Mouse (Mus musculus) midbrain, postnatal 0 days (tissue): Measurements from ENCODE around the gene Rap2a. TPM values are rescaled to one million over a fixed set of nuclear protein-coding genes. Genes with fewer than 3 reads are reported as not detected.

Experiments
- ATAC-seq: fragments of 200-750 bp; cut with Nextera tagmentation; 2 replicates; pipeline ENCODE4 v1.8.0; 2017; ENCODE audit warnings: moderate number of reproducible peaks, mild to moderate bottlenecking, moderate TSS enrichment, moderate library complexity; ENCODE audit not compliant: low FRiP score
- DNase-seq: peaks from one replicate; pipeline ENCODE4 v3.0.0-alpha.2; 2015; ENCODE audit warnings: low spot score
- H3K27ac ChIP-seq: fragments of 300-500 bp; sonication (generic); 2 replicates; pipeline ENCODE4 v1.5.1; 2014; ENCODE audit warnings: low read depth, mild to moderate bottlenecking, low read length, mixed read lengths
- H3K27me3 ChIP-seq: fragments of 300-500 bp; sonication (generic); 2 replicates; pipeline ENCODE4 v1.6.1; 2014; ENCODE audit warnings: low read length, control low read depth, mixed read lengths; ENCODE audit not compliant: insufficient read depth
- H3K36me3 ChIP-seq: fragments of 300-500 bp; sonication (generic); 2 replicates; pipeline ENCODE4 v1.6.1; 2014; ENCODE audit warnings: low read length, control low read depth, mixed read lengths; ENCODE audit not compliant: insufficient read depth
- H3K4me1 ChIP-seq: fragments of 300-500 bp; sonication (generic); 2 replicates; pipeline ENCODE4 v1.6.1; 2014; ENCODE audit warnings: mild to moderate bottlenecking, control low read depth, antibody characterized with exemption, low read length, mixed read lengths; ENCODE audit not compliant: insufficient read depth
- H3K4me2 ChIP-seq: fragments of 300-500 bp; sonication (generic); 2 replicates; pipeline ENCODE4 v1.6.1; 2014; ENCODE audit warnings: low read depth, mild to moderate bottlenecking, low read length, mixed read lengths; ENCODE audit not compliant: poor library complexity, severe bottlenecking
- H3K4me3 ChIP-seq: fragments of 300-500 bp; sonication (generic); 2 replicates; pipeline ENCODE4 v1.5.1; 2014; ENCODE audit warnings: low read depth, mild to moderate bottlenecking, low read length, moderate library complexity
- H3K9ac ChIP-seq: fragments of 300-500 bp; sonication (generic); replicated peaks from 2 replicates; pipeline ENCODE4 v1.6.1; 2014; ENCODE audit warnings: mild to moderate bottlenecking, low read length, moderate library complexity, mixed read lengths; ENCODE audit not compliant: poor library complexity, severe bottlenecking
- H3K9me3 ChIP-seq: fragments of 300-500 bp; sonication (generic); 2 replicates; pipeline ENCODE4 v1.6.1; 2016; ENCODE audit warnings: low read length, control low read depth
- CTCF ChIP-seq: IDR thresholded peaks from 2 replicates; pipeline ENCODE4 v1.5.1; 2016; ENCODE audit warnings: antibody characterized with exemption, mild to moderate bottlenecking
- WGBS: fragments of 180-500 bp; shearing (Covaris S2); extraction: QIAGEN DNeasy Blood & Tissue Kit; methylation state at CpG from one replicate; pipeline ENCODE4 v1.1.7; 2014; 5-methylcytosine and 5-hydroxymethylcytosine counted together
- polyA plus RNA-seq: library from polyadenylated mRNA; unstranded; fragments of >200 nt; fragmentation: Nextera tagmentation; extraction: Ambion mirVana; gene quantifications from 2 replicates; pipeline ENCODE4 v1.2.1, GENCODE M21; 2015
- total RNA-seq: library from RNA; depleted of rRNA; stranded (reverse); fragments of >200 nt; gene quantifications from 2 replicates; pipeline ENCODE4 v1.2.3, GENCODE M21; 2014

Gene Rap2a
- total and polyA plus RNA-seq, 2 experiments from 2014 or later: 25.6 to 50.4 TPM

DNA sequence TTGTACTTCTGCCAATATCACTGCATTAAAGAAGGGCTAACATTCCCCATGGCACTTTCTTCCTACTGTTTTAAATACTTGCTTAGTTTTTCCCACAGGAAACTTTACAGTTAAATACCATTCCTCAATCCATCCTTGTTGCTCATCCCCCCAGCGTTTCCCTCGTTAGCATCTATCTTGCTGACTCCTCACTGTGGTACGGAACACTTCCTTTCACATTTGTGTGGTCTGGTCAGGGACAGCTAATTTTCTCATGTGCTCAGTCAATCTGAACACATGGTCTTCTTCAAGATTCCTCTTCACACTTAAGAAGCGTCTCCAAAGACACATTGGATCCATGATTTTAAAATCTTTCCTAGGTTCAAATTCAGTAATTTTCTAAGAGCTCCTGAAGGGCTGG, 57.2 kb downstream of the Rap2a start:
- DNase-seq: no peak
- H3K4me1 ChIP-seq: no peaks in the 10 kb centered on the region
- H3K4me3 ChIP-seq: no peak overlapping the region
- H3K9ac ChIP-seq: no peak overlapping the region
- whole genome bisulfite sequencing: 73% methylated on average over 4 of the region's 4 CpGs
- no peaks in the 10 kb centered on the region for H3K9me3 ChIP-seq
- no peak overlapping the region for H3K4me2 ChIP-seq
- H3K27ac ChIP-seq: no peak overlapping the region
- H3K36me3 ChIP-seq: no peaks in the 10 kb centered on the region
- H3K27me3 ChIP-seq: no peaks in the 10 kb centered on the region
- no peak for TF ChIP-seq CTCF
- no peak for ATAC-seq

DNA sequence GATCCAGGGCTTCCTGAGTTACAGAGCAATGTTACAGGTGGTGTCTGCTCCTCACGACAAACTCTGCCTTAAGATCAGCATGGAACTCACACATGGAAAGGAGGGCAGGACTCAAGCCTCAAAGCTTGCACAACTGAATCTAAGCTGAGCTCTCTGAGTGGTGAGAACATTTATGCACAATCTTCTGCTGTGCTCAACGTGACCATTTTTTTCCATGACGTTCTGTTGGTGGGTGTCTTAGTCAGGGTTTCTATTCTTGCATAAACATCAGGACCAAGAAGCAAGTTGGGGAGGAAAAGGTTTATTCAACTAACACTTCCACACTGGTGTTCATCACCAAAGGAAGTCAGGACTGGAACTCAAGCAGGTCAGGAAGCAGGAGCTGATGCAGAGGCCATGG, 57.7 kb downstream of the Rap2a start:
- Histone ChIP-seq H3K4me2 (no peak overlapping the region), H3K4me1 (no peaks in the 10 kb centered on the region), H3K27me3 (no peaks in the 10 kb centered on the region), H3K36me3 (no peaks in the 10 kb centered on the region), H3K4me3 (no peak overlapping the region), H3K9ac (no peak overlapping the region), H3K9me3 (no peaks in the 10 kb centered on the region), H3K27ac (no peak overlapping the region)
- ATAC-seq (no peak), DNase-seq (no peak)
- TF ChIP-seq CTCF: no peak
- 89% methylated on average over 3 of the region's 3 CpGs for WGBS

- H3K27me3 ChIP-seq: no peaks in the 10 kb centered on the region
- 86% methylated on average over 2 of the region's 2 CpGs for WGBS
- TF ChIP-seq CTCF: no peak
These were observed 60.9 kb downstream of the Rap2a start for GRCm38 (mm10) chr14:120539128-120539527.

DNA sequence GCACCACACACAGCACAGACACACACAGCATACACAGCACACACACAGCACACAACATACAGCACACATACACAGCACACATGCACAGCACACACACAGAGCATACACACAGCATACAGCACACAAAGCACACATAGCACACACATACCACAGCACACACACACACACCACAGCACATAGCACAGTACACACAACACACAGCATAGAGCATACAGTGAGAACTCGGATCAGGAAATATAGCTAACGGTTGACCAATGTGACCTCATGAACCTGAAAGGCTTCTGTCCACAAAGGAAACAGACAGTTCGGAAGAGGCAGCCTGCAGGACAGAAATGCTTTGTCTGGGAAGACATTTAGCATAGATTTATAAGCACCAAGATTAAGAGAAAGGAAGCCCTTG, 61.4 kb downstream of the Rap2a start:
- WGBS: 83% methylated on average over 3 of the region's 3 CpGs
- no peak for TF ChIP-seq CTCF

More at GRCm38 (mm10) chr14:120539128-120539527, 60.9 kb downstream of the Rap2a start:
- Histone ChIP-seq H3K36me3 (no peaks in the 10 kb centered on the region), H3K27ac (no peak overlapping the region), H3K9me3 (no peaks in the 10 kb centered on the region), H3K4me2 (no peak overlapping the region), H3K4me1 (no peaks in the 10 kb centered on the region), H3K9ac (no peak overlapping the region), H3K4me3 (no peak overlapping the region)
- peak; percentile 13; the same call in 1 of the 2 replicates for ATAC-seq
- DNase-seq: no peak

DNA sequence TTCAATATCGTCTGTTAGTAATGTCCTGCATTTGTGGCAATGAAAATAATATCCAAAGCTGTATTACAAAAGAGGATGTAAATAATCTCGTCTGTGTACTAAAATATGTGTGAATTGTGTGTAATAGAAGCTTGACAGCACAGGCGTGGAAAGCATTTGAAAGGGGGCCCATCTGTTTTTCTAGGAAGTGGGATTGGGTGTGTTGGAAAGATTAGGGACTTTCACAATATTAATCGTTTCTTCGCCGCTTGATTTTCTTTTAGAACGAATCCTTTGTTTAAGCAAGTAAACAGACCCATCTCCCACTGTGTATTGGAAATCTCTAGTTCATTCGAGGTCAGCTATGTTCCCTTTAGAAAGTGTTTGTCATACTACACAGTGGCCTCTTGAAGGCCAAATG, 64.2 kb downstream of the Rap2a start:
- no peaks in the 10 kb centered on the region for H3K4me1 ChIP-seq

More for the DNA sequence above, 61.4 kb downstream of the Rap2a start:
- Histone ChIP-seq H3K4me3 (no peak overlapping the region), H3K4me2 (no peak overlapping the region), H3K27me3 (no peaks in the 10 kb centered on the region), H3K9me3 (no peaks in the 10 kb centered on the region), H3K4me1 (no peaks in the 10 kb centered on the region), H3K27ac (no peak overlapping the region), H3K9ac (no peak overlapping the region), H3K36me3 (no peaks in the 10 kb centered on the region)
- ATAC-seq (peak; percentile 38; the same call in 1 of the 2 replicates), DNase-seq (no peak)

DNA sequence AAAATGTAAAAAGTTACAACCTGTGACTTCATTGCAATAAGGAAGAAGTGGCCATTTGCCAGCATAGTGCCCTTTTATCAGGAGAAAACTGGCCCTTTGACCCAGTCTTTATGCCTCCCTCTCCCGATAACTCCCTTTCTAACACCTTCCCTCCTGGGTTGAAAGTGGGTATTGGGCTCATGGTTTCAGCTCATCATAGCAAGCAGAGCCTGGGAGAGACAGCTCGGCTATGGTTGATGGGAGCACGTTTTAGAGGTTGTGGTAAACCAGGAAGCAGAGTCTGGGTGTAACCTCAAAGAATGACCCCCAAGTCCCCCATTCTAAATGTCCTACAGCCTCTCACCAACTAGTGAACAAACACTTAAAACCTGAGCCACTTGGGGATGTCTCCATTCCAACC, 64.7 kb downstream of the Rap2a start:
- no peak for TF ChIP-seq CTCF
- no peak overlapping the region for H3K9ac ChIP-seq
- H3K27ac ChIP-seq: no peak overlapping the region
- no peak overlapping the region for H3K4me2 ChIP-seq
- no peaks in the 10 kb centered on the region for H3K4me1 ChIP-seq
- 91% methylated on average over 3 of the region's 3 CpGs for WGBS
- H3K9me3 ChIP-seq: no peaks in the 10 kb centered on the region
- DNase-seq: no peak
- H3K27me3 ChIP-seq: no peaks in the 10 kb centered on the region
- ATAC-seq: no peak
- H3K36me3 ChIP-seq: no peaks in the 10 kb centered on the region
- no peak overlapping the region for H3K4me3 ChIP-seq

More for the DNA sequence above, 64.2 kb downstream of the Rap2a start:
- no peaks in the 10 kb centered on the region for H3K27me3 ChIP-seq
- TF ChIP-seq CTCF: no peak
- no peaks in the 10 kb centered on the region for H3K9me3 ChIP-seq
- H3K9ac ChIP-seq: no peak overlapping the region
- DNase-seq (no peak), ATAC-seq (no peak)
- WGBS: 72% methylated on average over 8 of the region's 8 CpGs
- H3K4me2 ChIP-seq: no peak overlapping the region
- H3K27ac ChIP-seq: no peak overlapping the region
- no peak overlapping the region for H3K4me3 ChIP-seq
- no peaks in the 10 kb centered on the region for H3K36me3 ChIP-seq
